Mouse (Mus musculus): ENCODE data around the gene Usp16. TPM values are rescaled to one million over a fixed set of nuclear protein-coding genes. Genes with fewer than 3 reads are reported as not detected.
"Not testable (repeated sequence)": the region's sequence is repeated elsewhere in the genome, so short reads cannot be mapped to it uniquely, and the experiment has no call there.

The Usp16 gene
- total RNA-seq, 1 experiment from 2014 or later, result 111 TPM

DNA sequence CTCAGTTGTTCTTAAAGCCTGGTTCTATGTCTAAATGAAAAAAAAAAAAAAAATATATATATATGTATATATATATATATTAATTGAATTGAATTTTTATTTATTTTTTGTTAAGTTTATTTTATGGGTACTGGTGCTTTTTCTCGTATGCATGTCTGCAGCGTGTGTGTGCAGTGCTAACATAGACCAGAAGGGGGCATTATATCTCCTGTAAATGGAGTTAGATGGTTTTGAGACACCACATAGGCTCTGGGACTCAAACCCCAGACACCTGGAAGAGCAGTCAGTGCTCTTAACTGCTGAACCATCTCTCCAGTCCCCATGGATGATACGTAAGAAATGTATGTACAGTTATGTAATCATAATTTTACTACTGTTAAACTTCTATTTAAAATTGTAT, 4.2 kb downstream of the Usp16 start:
- ATAC-seq (ENCODE audit: extremely low read depth, insufficient number of reproducible peaks, low FRiP score, poor library complexity, severe bottlenecking), result no peak

- ATAC-seq (ENCODE audit: extremely low read depth, insufficient number of reproducible peaks, low FRiP score, poor library complexity, severe bottlenecking), result no peak
Measured at GRCm38 (mm10) chr16:87470579-87470978, 16.1 kb downstream of the Usp16 start.

DNA sequence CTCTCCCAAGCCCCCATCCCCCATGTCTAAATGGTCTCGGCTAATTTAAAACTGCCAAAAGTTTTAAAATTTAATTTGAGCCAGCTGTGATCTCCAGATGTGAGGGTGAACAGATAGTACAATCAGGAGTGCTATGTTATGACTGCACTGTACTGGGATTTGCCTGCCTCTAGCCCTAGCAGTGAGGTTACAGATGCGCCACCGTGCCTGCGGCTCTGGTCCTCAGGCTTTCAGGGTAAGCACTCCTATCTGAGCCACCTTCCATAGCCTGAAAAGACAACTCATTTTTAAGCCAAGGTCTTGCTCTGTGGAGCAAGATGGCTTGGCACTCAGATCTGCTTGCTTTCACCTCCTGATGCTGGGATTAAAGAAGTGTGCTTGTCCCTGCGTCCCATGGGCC, 29.9 kb downstream of the Usp16 start:
- no peak for ATAC-seq (ENCODE audit: extremely low read depth, insufficient number of reproducible peaks, low FRiP score, poor library complexity, severe bottlenecking)

- no peak for ATAC-seq (ENCODE audit: extremely low read depth, insufficient number of reproducible peaks, low FRiP score, poor library complexity, severe bottlenecking)
Measured at GRCm38 (mm10) chr16:87486739-87487138, 32.2 kb downstream of the Usp16 start.

DNA sequence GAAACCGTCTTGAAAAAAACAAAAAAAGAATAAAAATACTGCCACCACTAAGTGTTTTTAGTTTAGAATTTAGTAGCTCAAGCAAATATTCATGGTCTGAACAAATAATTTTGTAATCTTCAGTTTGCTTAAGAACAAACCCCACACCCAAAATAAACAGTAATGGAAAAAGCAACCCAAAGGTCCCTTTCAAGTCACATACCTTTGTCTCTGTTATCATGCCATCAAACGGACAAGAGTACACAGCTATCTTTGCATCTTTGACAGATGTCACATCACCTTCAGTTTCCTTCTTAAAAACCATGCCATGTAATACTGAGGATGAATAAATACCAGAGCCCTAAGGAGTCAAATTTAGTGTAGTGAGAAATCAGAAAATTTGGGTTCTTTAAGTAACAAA, 34.1 kb downstream of the Usp16 start:
- no peak for ATAC-seq (ENCODE audit: extremely low read depth, insufficient number of reproducible peaks, low FRiP score, poor library complexity, severe bottlenecking)

- not testable (repeated sequence) for ATAC-seq (ENCODE audit: extremely low read depth, insufficient number of reproducible peaks, low FRiP score, poor library complexity, severe bottlenecking)
Measured at GRCm38 (mm10) chr16:87492191-87492792, 37.8 kb downstream of the Usp16 start.

DNA sequence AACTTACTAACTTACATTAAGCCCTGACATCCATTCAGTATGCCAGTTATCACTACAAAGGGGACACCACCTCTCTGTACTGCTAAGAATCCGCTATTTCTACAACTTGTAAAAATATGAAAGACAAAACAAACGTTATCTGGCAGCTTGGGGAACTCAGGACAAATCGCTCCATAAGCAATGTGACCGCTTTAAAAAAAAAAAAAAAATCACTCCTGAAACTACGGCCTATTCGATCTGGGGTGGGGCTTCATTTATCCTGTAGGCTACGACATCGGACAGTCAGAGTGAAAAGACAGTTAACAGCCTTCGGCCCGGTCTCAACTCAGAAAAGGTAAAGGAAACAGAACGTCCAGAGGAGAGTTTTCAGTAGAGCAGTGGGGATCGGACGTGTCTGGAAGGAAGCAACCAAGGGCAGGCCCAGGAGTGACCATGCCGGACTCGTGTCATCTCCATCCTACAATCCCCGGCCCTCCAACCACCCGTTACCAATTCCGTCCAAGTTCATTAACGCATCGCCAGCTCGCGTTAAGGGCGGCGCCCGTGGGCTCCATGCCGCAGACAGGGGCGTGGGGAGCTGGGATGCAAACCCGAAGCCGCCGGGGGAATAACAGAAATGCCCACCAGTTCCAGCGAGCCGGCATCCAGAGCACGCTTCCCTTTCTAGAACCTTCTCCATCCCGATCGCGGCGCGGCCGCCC, 40.6 kb downstream of the Usp16 start:
- no peak for ATAC-seq (ENCODE audit: extremely low read depth, insufficient number of reproducible peaks, low FRiP score, poor library complexity, severe bottlenecking)

DNA sequence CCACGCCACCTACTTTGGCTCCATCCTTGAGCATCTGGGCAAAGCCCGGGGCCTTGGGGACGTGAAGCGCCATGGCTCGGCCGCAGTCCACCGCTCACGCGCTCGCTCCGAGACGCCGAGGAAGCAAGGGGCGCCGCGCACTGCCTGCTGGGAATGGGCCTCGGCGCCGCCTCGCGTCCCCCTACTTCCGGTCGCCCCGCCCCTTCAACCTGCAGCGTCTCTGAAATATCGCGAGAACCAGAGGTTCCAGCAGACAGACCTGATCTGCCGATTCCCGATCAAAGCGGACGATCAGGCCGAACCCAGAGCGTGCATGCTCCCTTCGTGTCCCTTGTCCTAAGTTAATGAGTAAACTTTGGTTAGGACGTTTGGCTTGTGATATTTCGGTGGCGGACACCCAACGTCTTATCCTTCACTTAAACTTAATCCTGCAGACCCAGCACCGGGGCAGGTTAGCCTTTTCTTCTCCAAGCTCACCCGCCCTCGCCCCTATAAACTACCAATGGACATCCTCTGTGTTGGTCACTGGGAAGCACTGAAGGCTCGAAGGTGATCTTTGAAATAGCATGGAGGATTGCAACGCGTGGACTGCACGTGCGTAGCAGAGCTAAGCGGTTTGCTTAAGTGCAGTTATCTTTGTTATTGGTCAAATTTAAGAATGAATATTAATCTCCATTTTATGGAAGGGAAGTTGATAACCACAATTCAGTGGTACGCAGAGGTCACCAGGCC, 41.4 kb downstream of the Usp16 start, which contains the start of gene Cct8:
TSS of gene Cct8 (minus strand) at position 158 of the 732 bp plus-strand sequence.
- peak; percentile 97 for ATAC-seq (ENCODE audit: extremely low read depth, insufficient number of reproducible peaks, low FRiP score, poor library complexity, severe bottlenecking)

GRCm38 (mm10) chr16:87496728-87497127, 42.2 kb downstream of the Usp16 start:
- no peak for ATAC-seq (ENCODE audit: extremely low read depth, insufficient number of reproducible peaks, low FRiP score, poor library complexity, severe bottlenecking)

DNA sequence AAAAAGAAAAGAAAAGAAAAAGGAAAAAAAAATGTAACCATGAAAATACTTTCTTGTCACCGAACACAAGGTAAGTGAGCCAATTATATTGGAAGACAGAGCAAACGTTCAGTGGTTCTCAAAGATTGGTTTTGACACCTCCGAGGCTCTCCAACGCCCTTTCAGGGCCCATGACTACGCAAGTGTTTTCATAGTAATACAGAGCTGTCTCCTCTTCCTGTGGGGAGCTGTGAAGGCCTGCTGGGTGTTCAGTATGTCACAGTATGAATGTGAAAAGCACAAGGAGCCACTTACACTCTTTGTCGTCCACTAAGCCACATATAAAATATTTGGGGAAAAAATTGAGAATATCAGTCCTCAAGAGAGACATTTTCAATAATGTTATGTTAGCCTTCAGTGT, 42.7 kb downstream of the Usp16 start:
- no peak for ATAC-seq (ENCODE audit: extremely low read depth, insufficient number of reproducible peaks, low FRiP score, poor library complexity, severe bottlenecking)

- ATAC-seq (ENCODE audit: extremely low read depth, insufficient number of reproducible peaks, low FRiP score, poor library complexity, severe bottlenecking), result no peak
Measured at GRCm38 (mm10) chr16:87499556-87499955, 45.1 kb downstream of the Usp16 start.

DNA sequence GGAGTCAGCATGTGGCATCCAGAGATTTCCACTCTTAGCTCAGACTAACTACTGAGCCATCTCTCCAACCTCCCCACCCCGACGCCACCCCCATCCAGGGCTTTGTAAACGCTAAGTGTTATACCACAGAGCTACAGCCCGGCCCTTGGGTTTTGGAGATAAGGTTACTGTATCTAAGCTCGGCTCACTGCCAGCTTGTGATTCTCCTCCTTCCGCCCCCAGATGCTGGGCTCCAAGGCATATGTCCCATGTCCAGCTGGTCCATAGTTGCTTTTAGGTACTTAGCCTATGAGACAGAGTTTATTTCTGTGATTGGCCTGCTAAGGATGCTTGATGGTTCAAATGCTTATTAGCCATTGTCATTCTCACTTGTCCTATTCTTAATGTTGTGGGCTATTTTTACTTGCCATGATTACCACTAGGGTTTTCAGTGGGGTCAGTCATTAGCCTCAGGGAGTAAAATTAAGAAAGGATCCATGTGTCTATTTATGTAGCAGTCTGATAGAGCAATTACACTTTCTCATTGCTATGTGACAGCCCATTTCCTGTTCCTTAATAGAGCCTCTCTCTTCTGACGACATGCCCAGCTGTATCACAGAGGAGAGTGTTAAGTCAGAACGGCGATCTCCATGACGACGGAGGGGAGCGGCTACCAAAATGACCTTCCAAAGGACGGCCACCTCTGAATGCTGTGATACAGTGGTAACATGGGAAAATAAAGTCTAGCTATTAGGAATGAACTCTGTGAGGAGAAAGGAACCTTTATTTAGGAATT, 47.0 kb downstream of the Usp16 start:
- 0 out of 2 replicates have a peak, but pooled peaks have one; percentile 9 for ATAC-seq (ENCODE audit: extremely low read depth, insufficient number of reproducible peaks, low FRiP score, poor library complexity, severe bottlenecking)

- ATAC-seq (ENCODE audit: extremely low read depth, insufficient number of reproducible peaks, low FRiP score, poor library complexity, severe bottlenecking), result no peak
Measured at GRCm38 (mm10) chr16:87511706-87512105, 57.2 kb downstream of the Usp16 start.

- no peak for ATAC-seq (ENCODE audit: extremely low read depth, insufficient number of reproducible peaks, low FRiP score, poor library complexity, severe bottlenecking)
Measured at GRCm38 (mm10) chr16:87512331-87512730, 57.8 kb downstream of the Usp16 start.

DNA sequence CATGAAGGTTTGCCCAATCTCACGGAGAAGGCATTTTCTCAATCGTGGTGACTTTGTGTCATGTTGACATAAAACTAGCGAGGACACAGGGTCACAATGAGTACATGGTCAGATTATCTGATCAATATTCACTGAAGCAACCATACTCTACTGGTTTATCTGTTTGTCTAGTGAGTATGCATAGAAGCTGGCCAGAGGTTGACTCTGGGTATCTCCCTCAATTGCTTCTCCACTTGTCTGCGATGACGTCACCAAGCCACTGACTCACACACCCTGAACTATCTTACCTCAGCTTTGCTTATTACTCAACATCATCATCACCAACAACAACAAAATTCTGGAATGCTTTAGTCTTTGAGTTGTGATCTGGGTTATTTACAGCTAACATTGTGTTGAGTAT, 69.7 kb downstream of the Usp16 start:
- ATAC-seq (ENCODE audit: extremely low read depth, insufficient number of reproducible peaks, low FRiP score, poor library complexity, severe bottlenecking), result no peak

GRCm38 (mm10) chr16:87527553-87528249, 73.2 kb downstream of the Usp16 start:
- ATAC-seq (ENCODE audit: extremely low read depth, insufficient number of reproducible peaks, low FRiP score, poor library complexity, severe bottlenecking), result no peak

DNA sequence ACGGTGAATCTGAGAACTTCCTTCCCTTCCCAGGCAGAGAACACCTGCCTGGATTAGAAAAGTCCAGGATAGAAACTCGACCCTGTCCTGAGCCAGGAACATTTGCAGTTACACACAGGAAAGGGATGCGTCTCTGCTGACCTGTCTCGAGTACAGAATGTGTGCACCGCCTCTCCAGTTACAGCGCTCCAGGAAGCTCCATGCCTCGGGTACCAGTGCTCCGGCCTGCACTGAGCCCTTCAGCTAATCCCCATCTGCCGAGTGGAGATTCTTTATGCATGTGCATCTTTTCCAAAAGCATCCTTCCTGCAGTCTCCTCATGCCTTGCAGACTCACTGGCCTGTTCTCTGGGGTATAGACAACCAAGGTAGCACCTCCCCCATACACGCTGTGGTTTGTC, 74.3 kb downstream of the Usp16 start:
- no peak for ATAC-seq (ENCODE audit: extremely low read depth, insufficient number of reproducible peaks, low FRiP score, poor library complexity, severe bottlenecking)
